Mouse (Mus musculus) kidney, postnatal 25 days (tissue): Measurements from ENCODE around the gene Gse1.

Source experiments
- DNase-seq, 2 experiments: peaks; one replicate each; pipeline ENCODE4 v3.0.0; 2021; ENCODE audit warnings: mixed read lengths in 2 of 2

Gene Gse1

DNA sequence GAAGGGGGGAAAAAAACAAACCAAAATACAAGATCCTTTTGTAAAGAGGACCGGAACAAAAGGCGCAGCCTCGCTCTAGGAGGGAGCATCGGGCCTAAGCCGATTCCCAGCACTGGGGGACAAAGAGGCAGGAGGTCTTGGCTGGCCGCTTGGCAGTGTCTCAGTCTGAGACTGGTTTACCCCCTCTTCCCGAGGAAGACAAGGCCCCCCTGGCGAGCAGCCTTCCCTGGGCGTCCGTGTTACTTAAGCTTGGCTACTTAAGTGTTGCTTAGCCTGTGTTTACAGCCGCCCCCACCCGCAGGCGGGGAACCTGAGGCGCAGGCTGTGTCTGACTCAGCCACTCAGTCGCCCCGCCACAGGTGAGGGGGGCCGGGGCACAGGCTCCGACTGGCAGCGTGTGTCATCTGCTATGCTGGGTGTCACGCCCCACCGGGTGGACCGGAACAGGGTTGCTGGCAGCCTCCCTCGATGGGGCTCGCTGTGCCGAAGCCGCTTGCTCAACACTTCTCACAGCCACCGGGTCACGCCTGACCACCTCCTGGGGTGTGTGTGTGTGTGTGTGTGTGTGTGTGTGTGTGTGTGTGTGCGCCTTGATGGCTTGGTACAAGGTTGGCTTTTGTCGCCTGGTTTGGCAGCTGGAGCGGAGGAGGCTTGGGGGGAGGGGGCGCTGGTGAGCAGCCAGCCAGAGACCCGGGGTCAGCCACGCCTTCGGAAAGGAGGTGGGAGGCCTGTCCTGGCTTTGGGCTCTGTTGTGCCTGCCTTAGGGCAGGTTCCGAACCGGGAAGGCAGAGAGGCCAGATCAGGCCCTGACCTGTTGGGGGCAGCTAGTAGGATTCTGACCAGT, 310.4 kb downstream of the Gse1 start:
- DNase-seq, result peak; percentile 91 to 98

DNA sequence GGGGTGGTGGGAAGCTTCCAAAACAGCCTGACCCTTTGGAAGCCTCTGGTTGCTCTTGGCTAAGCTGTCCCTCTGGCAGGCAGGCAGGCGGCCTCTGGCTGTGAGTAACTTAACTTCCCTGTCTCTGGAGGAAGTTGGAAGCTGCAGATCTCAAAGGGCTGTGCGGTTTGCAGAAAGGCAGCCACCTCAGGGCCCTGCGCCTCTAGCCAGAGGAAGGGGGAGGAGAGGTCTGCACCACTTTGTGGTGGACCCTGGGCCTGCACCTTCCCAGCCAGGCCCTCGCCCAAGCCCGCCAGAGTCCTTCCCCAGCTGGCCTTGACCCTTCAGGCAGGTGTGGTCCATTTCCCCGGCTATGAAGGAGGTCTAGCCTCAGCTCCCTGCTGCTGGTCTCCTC, 311.1 kb downstream of the Gse1 start:
- DNase-seq, result peak in 1 of 2 experiments; percentile 68

DNA sequence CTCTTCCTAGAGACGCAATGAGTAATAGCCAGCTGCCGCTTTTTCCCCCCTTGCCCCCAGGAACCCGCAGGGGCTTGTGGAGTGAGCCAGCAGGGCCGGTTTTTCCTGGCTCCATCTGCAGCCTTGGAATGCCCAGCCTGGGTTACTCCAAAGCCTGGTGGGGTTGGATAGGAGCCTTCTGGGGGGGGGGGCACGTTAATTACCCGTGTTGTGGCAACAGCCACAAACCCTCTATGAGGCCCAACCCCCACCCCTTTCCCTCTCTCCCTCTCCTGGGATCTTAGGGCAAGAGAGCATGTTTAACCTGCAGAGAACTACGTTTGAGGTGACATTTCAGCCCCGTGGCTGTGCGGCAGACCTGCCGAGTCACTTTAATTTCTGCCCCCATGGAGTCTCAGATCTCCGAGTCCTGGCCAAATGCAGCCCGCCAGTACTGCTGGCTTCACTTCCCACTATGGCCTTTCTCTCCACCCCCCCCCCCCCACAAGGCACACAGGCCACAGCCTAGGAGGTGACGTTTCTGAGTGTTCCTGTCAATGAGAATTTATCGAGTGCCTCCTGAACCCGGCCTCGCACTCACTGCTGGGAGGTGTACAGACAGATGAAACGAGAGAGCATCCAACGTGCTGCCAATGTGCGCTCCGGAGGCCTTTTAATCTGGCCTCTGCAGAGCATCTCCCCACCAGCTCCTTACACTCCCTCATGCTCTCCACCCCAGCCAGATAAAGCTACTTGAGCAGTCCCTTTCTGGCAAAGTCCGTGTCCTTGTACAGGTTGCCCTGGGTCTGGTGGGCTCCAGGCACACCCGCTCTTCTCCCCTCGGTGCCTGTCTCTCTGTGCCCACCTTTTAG, 311.7 kb downstream of the Gse1 start:
- peak; percentile 50 to 83 for DNase-seq

DNA sequence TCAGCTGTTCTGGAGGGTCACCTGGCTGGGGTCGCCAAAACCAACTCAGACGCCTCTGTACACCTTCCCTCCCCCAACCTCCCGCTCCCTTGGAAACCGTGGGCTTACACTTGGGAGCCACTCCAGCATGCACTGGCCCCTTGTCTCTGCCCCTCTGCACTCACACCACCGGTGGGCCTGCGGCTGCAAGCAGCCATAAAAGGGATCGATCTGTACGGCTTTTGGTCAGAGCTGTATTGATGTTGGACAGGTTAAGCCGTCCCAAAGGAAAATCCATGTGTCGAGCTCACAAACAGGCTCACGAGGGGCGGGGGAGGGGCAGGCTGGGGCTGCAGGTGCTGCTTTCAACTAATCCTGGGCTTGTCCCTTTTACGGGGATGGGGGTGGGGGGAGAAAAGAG, 314.7 kb downstream of the Gse1 start:
- DNase-seq, result no peak

DNA sequence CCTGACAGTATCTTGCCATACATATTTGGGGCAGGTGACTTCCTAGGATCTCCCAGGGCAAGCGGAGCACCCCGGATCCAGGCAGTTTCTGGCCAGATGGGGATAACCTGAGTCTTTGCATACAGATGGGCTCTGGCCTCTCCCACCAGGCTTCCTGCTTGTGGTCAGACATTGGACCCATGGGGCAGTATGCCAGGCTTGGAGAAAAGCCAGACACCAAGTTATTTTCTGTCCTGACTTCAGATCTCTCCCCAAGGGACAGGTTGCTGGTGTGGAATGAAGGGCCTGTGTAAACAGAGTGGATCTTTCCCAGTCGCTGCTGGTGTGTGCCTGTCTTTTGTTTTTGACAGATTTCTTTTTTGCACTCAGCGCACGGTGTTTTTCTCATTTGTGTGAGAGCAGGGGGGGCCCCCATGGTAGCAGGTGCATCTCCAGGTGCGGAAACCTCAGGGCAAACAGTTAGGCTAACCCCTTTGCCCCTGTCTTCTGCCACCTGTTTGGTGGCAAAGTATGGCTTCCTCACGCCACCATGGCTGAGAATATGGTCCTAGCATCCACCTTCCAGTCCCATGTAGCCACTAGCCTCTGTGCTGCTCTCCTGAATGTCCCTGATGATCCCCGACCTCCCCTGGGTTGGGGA, 315.3 kb downstream of the Gse1 start:
- peak; percentile 94 for DNase-seq

DNA sequence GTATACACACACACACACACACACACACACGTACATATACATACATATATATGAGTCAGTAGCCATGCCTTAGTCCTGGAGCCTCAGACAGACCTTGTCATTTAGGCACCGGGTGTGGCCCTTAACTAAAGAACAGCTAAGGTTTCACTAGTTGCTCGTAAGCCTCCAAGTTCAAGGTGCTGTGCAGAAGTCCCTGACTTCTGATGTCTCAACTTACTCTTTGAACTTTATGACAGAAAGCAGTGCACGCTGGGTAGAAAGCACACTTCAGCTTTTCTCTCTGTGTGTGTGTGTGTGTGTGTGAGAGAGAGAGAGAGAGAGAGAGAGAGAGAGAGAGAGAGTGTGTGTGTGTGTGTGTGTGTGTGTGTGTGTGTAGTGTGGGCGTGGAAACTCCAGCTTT, 315.9 kb downstream of the Gse1 start:
- DNase-seq, result peak; percentile 48 to 58

DNA sequence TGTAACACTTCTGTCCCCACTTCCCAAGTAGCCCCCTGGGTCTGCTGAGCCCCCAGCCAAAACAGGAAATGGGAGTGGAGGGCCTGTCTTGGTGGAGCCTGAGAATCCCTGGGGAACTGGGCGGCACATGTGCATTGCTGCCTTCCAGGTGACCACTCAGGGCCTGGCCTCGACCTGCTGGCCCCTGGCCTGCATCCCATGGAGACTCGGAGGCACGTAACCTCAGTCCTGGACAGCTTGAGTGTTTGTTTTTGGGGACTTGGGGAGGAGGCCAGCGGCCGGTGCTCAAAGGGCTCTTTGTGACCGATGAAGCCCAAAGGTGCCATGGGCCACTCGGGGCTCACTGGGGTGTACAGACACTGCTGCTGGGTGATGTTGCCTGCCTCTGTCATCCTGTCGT, 319.3 kb downstream of the Gse1 start:
- peak in 1 of 2 experiments; percentile 66 for DNase-seq

DNA sequence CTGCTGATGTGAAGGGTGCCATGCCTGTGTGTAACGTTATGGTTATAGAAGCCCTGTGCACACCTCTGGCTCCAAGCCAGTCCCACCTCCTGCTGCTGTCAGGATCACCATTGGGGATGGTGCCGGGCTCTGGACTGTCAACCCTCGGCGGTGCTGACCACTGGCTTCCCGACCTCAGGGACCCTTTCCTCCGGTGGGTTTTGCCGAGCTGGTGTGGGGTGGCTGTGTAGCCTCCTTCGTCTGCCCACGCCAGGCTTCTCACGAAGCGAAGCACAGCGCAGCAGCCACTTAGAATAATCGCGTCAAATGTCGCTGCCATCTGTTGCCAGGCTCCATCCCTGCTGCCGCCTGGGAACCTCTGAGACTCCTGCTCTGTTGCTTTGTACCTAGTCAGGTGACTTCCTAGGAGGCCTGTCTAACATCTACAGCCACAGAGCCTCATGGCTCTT, 320.1 kb downstream of the Gse1 start:
- no peak for DNase-seq

DNA sequence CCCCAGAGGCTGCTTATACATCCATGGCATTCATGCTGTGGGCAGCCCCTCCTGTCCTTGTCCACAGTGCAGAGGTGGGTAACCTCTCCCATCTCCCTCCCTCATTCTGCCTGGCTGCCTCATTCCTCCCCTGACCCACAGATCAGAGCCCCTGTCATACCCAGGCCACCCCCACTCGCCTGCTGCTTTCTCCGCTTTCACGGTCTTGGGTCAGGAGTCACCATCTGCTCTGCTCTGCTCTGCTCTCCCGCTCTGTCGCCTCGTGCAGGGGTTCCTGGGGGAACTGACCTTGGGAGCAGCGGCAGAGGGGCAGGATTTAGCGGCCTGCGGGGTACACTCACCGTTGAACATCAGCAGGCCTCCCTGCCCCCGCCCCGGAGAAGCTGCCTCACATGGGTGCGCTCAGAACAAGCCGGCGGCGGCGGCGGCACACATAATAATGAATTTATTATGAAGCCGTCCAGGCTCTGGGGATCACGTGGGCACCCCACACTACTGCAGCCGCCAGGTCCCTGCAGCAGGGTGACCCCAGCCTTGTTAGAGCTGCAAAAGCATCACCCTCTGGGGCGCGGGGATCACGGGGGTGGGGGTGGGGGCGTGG, 321.2 kb downstream of the Gse1 start:
- DNase-seq, result peak; percentile 45 to 68

DNA sequence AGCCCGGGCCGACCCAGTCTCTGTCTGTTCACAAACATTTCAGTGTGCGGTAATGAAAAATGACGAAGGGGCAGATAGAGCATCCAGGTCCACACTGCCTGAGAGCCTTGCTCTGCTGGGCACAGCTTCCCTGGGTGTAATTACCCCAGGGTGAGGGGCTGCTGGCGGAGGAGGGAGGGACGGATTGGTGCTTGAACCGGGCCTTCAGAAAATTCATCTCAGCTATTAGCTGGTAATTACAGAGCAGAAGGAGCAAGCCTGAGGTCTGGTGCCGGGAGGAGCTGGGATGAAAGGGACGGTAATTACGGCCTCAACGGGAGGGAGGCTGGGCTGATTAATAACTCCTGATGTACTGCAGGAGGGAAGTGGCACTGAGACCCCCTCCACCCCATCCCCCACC, 321.7 kb downstream of the Gse1 start:
- no peak for DNase-seq

DNA sequence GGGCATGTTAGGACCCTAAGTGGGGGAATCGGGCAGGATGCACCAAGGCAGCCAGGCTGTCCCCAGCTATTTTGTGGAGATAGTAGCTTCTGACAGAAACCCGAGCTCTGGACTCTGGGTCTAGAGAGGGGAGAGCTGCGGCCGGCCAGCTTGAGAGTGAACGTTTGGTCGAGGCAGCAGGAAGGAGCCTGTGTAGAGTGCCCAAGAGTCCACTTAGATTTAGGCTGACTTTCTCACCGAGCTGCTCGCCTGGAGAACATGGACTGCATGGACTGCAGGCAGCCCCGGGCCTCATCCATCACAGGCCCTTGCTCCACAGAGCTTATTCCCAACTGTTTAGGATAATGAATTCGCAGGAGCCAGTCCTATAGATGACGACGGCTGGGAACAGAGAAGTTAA, 322.2 kb downstream of the Gse1 start:
- DNase-seq, result no peak

DNA sequence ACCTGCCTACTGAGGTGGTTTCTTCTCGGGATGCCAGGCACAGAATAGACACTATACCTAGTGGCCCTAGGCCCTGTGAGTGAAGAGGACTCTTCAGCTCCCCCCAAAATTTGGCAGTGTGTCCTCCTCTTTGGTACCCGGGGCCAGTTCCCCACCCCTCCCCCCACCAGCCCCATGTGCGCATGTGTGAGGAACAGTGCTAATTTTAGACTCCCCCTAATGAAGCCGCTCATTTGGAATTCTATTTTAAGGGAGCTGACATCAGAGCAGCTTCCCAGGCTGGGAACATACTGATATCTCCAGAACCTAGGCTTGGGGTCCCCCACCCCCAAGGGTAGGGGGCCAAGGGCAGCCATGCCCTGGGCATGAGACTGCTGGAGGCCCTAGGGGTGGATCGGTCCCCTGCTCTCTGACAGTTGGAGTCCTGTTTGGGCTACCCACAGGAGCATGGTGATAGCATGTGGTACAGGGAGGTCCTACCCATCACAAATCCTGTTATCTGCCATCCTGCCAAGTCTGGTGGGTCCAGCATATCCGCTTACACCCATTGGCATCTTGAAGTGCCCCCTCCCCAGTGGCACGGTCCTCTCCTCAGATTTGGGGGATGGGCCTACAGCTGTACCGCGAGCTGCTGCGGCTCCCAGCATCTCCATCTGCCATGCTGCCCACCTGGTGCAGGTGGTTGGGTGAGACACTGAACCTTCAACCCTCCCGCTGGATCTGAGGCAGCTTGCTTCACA, 322.9 kb downstream of the Gse1 start:
- DNase-seq, result no peak

DNA sequence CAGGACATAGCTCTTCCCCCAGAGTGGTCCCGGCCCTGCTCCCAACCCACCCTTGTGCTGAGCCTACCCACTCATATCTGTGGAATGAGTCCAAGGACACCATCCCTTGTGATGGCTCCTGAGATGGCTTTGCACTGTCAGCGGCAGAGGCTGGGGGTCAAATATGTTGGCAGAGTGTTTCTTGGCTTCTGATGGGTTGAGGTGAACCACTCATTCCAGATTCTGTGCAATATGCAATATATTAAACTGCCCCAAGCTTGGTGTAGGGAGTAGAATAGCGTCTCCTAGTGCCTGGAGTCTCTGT, 323.4 kb downstream of the Gse1 start:
- no peak for DNase-seq

DNA sequence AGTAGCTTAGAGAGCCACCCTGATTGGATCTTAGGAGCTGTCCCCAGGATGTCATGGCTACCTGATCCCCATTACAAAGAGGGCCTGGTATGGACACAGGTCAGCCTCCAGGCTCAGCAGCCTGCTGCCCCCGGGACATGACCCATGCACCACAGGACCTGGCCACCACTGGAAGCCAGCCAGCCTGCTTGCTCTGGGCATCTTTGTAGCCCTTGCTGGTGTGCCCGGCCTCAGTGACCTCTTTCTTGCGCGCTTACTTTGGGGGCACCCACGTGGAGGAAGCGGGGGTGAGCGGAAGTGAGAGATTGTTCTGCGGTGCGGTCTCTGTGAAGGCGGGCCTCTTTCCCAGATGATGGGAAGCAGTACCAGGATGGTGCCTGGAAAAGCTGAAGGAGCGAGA, 324.3 kb downstream of the Gse1 start:
- DNase-seq, result no peak

DNA sequence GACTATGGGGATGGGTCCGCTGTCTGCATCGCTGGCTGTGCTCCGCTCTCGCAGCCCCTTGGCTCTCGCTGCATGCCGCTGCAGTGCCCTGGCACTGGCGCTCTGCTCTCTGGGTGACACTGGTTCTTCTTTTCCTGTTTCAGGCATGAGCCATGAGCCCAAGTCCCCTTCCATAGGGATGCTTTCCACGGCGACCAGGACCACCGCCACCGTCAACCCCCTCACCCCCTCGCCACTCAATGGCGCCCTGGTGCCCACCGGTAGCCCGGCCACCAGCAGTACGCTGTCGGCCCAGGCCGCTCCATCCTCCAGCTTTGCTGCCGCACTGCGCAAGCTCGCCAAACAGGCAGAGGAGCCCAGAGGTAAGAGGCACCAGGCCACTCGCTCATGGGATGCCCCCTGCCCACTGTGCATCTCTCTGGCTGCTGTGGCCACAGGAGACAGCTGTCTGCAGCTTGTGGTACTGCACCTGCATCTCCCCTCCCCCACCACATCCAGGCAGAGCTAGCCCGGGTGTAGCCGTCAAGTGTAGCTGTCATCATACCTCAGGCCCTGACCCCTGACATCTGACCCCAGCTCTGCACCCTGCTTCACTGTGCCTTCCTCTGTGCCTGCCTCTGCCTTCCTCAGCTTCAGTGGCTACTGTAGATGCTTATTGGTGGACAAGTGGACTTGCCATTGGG, 325.3 kb downstream of the Gse1 start:
- no peak for DNase-seq

DNA sequence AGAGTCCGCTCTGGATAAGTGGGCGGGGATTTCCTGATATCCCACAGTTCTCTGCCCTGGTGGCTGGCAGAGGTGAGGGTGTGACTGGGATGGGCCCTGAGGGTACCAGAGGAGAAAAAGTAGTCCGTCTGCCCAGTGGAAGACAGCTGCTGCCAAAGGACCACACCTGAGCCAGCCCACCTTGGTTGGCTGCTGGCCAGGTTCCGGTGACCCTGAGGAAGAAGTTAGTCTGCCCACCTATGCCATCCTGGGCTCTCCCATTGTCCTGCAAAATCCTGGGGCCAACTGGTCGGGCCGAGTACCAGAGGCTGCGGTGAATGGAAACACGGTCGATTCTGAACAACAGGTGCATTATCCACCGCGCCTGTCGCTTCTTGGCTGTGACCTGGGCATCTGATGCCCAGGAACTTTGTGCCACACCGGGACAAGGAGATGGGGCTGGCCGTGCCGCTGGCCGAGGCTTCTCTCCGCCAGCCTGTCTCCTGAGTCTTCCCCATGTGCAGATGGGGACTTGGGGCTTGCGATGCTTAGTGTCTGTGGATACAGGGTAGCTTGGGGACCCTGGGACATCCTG, 326.3 kb downstream of the Gse1 start:
- DNase-seq, result no peak

DNA sequence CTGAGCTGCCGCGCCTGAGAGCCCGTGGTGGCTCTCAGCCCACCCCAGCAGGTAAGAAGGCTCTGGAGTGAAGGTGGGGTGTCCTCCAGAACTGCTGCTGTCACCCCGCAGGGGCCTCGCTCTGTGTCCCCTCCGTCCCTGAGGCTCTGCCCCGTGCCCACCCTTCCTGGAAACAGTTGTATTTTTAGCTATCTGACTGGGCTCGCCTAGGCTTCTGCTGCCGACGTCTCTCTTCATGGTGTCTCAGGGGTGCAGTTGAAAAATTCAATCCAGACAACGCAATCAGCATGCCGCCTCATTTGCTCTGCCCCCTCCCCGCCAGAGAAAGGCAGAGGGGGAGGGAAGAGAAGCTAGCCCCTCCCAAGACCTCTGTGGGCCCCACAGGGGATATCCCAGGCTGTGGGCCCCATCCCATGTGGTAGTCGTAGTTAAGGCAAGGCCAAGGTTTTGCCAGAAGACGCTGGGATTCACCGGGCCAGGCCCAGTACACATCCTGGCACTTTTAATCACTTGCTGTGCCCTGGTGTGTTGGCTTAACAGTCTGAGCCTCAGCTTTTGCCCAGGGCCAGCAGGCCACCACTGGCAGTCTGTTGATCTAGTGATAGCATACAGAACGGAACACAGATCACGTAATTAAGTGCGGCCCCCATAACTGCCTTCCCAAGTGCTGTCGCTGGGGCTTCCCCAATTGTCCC, 328.1 kb downstream of the Gse1 start:
- no peak for DNase-seq

DNA sequence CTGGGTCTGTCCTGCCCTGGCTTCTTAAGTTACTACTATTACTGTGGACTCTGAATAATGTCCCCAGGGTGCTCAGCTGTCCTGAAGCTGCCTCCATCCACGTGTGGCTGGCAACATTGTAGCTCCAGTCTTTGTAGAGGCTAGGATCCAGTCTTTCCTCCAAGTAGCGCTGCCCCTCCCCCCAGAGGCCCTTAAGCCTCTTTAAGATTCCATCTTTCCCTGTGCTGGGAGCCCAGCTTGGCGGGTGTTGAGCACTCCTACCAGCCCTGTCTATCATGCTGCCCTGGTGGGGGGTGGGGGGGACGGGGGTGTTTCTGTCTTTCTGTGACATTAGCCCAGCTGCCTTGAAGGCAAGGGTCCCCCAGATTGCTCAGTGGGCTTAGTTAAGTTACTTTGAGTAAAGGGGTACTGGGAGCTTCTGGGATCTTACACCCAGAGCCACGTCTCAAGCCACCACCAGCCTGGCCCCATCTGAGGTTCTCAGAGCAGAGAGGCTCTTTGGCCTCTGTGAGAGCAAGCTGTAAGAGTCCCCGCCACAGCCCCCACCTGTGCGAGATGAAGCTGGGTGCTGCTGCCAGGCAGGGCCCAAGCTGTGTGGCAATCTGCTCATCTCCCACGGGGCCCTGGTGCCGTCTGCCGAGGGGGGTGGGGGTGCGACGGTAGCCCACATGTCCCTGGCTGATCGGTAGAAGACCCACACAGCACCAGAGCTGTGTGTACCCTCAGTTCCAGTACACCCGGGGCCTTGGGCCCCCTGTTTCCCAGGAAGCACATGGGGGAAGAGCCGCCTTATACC, 329.1 kb downstream of the Gse1 start:
- DNase-seq, result no peak

DNA sequence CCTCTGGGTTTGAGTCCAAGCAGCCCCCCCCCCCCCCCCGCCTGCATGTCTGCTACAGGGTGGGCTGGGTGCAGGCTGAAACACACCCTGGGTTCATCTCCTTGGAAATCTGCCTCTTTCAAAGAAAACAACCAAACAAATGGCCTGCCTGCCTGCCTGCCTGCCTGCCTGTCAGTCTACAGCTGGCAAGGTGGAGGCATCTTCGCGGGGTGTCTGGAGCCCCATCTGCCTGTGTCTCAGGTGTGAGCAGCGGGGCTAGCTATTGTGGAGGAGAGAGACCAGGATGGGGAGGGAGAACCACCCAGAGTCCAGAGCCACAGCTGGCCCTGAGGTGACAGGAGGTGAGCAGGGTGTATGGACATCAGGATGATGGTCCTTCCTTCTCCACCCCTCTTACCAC, 329.9 kb downstream of the Gse1 start:
- no peak for DNase-seq

DNA sequence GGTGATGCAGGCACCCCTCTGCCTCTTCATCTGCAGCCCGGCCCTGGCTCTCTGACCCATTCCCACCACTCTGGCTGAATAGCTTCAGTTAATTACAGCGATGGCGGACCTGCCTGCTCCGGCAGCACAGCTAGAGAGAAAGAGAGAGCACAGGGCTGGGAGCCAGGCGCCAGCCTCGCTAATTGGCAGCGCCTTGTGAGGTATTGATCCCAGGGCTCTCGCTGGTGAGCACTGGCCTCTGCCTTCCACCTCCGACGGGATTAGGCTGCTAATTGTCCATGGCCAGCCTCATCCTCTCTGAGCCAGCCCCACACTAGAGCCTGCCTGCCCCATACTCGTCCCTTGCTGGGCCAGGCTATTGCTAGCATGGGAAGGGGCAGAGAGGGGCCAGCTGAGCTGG, 331.4 kb downstream of the Gse1 start:
- no peak for DNase-seq
